Mouse (Mus musculus): ENCODE results near the gene Atox1. TPM values are rescaled to one million over a fixed set of nuclear protein-coding genes. Genes with fewer than 3 reads are reported as not detected.
A peak's percentile ranks its signal among the peaks of the same experiment; 100 is the strongest.

The Atox1 gene
- total and polyA plus RNA-seq, 3 experiments: 258 to 365 TPM; not detected in 1

DNA sequence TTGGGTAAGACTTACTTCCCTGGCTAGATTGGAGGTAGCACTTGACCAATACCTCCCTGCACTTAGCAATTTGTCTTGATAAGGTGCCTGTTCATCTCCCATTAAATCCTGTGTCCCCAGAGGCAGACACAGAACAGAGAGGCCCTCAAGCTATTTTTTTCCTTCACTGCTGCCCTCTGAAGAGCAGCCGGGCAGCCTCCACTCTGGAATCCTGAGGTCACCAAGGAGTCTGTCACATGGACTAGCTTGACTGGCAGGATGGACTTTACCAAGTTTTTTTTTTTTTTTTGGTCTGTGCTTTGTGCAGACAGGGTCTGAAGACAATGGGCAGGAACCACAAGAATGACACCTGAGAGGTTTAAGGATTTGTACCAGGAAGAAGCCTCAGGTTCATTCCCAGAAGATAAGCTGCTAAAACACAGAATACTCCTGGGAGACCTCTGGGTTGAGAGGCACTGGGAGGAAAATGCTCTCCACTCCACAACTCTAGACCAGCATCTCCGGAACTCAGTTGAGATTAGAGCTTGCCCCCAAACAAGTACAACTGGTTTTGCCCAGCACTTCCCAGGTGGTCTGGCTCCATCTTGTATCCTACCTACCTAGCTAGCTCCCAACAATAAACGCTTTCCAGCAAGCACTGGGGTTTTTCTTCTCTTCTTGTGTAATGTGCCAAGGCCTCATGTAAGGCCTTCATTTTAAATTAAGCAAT is 1.0 kb downstream of the Atox1 start:
- H3K4me3 ChIP-seq (ENCODE audit: control insufficient read depth in 1 of 2, insufficient read depth in 1 of 2, low read depth in 2 of 2, low read length in 2 of 2): peak overlapping the region; percentile 75 to 87
- no peaks in the 10 kb centered on the region for H3K27me3 ChIP-seq (ENCODE audit: control insufficient read depth in 1 of 2, insufficient read depth in 2 of 2, low read length in 2 of 2)
- peaks cover 0 to 21% of the 10 kb centered on the region in 2 experiments; a peak in 2 of 4 replicates for H3K4me1 ChIP-seq (ENCODE audit: control insufficient read depth in 1 of 2, insufficient read depth in 2 of 2, low read length in 2 of 2)
- peak overlapping the region; percentile 70 for H3K9ac ChIP-seq (ENCODE audit: control insufficient read depth, low read depth, low read length, poor library complexity, severe bottlenecking)
- no peak for DNase-seq (ENCODE audit: low read depth, low spot score)
- H3K36me3 ChIP-seq (ENCODE audit: control insufficient read depth in 1 of 2, insufficient read depth in 2 of 2, low read length in 2 of 2): peaks cover 0 to 15% of the 10 kb centered on the region in 2 experiments; a peak in 3 of 4 replicates
- TF ChIP-seq ZKSCAN1 (IDR thresholded peaks at IDR 0.05; ENCODE audit: low read depth, low read length) (no peak), MYB (IDR thresholded peaks at IDR 0.05; ENCODE audit: low read depth, low read length) (no peak), TBP (IDR thresholded peaks at IDR 0.05; ENCODE audit: low read depth, low read length) (no peak), POLR2A (IDR thresholded peaks at IDR 0.05; ENCODE audit: control insufficient read depth in 1 of 2, insufficient read depth in 1 of 2, low read depth in 1 of 2, low read length in 2 of 2, poor library complexity in 1 of 2) (0 out of 4 replicates have a peak, but pooled peaks of 1 of the 2 experiments have one; percentile 35), MAX (IDR thresholded peaks at IDR 0.05; ENCODE audit: low read length) (no peak), RCOR1 (IDR thresholded peaks at IDR 0.05; ENCODE audit: low read depth, low read length) (no peak)
- peaks cover 26% of the 10 kb centered on the region for H3K79me2 ChIP-seq (ENCODE audit: control insufficient read depth, insufficient read depth, low read length, poor library complexity)
- no peaks in the 10 kb centered on the region for H3K9me3 ChIP-seq (replicated peaks; ENCODE audit: insufficient read depth, low read length)
- H3K27ac ChIP-seq (ENCODE audit: control insufficient read depth, low read depth, low read length): peak overlapping the region; percentile 14

DNA sequence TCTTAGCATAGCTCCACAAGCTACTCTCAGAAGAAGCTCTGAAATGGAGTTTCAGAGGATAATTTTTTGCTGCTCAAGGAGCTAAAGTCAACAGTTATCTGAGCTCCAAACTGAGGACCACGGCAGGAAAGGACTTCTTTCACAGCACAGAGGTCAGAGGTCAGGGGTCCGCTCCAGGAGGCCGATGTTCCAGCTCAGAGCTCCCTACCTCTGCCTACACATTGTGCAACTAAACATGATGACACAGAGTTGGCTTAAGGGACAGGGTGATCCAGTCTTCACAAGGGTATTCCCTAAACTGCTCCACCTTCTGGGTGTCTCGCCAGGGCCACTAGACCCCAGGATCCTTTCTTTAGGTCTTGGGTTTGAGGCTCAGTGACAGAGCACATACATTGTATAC is 2.5 kb downstream of the Atox1 start:
- H3K4me1 ChIP-seq (ENCODE audit: control insufficient read depth in 1 of 2, insufficient read depth in 2 of 2, low read length in 2 of 2): peaks cover 0 to 21% of the 10 kb centered on the region in 2 experiments; a peak in 2 of 4 replicates
- no peak for DNase-seq (ENCODE audit: low read depth, low spot score)
- TF ChIP-seq ELF1 (IDR thresholded peaks at IDR 0.05; ENCODE audit: low read depth, low read length): no peak
- no peak overlapping the region for H3K9ac ChIP-seq (ENCODE audit: control insufficient read depth, low read depth, low read length, poor library complexity, severe bottlenecking)
- no peak overlapping the region for H3K4me3 ChIP-seq (ENCODE audit: control insufficient read depth in 1 of 2, insufficient read depth in 1 of 2, low read depth in 2 of 2, low read length in 2 of 2)
- H3K27me3 ChIP-seq (ENCODE audit: control insufficient read depth in 1 of 2, insufficient read depth in 2 of 2, low read length in 2 of 2): no peaks in the 10 kb centered on the region
- H3K36me3 ChIP-seq (ENCODE audit: control insufficient read depth in 1 of 2, insufficient read depth in 2 of 2, low read length in 2 of 2): peaks cover 0 to 15% of the 10 kb centered on the region in 2 experiments; a peak in 3 of 4 replicates
- H3K79me2 ChIP-seq (ENCODE audit: control insufficient read depth, insufficient read depth, low read length, poor library complexity): peaks cover 26% of the 10 kb centered on the region
- H3K27ac ChIP-seq (ENCODE audit: control insufficient read depth, low read depth, low read length): no peak overlapping the region
- no peaks in the 10 kb centered on the region for H3K9me3 ChIP-seq (replicated peaks; ENCODE audit: insufficient read depth, low read length)

DNA sequence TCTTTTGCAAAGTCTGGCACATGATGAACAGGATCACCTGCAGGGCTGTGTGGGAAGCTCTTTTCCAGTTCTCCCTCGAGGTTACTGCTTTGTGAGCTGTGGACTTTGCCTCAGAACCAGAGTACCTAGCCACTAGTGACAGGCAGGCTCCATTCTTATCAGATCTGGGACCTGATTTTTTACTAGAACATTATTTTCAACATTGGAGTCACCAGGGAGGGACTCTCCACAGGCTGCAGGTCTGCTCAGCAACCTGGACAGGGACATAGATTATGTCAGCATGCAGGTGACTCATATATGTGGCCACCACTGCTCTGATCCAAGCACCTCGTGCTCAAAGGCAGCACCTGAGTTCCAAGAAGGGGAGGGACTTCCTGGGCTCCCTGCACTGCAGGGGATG is 5.9 kb downstream of the Atox1 start:
- no peak for TF ChIP-seq MYB (IDR thresholded peaks at IDR 0.05; ENCODE audit: low read depth, low read length)
- no peak for TF ChIP-seq JUND (IDR thresholded peaks at IDR 0.05; ENCODE audit: low read depth, low read length)
- TF ChIP-seq ELF1 (IDR thresholded peaks at IDR 0.05; ENCODE audit: low read depth, low read length): no peak
- TF ChIP-seq CHD1 (IDR thresholded peaks at IDR 0.05; ENCODE audit: low read depth, low read length): no peak
- TF ChIP-seq ZNF384 (IDR thresholded peaks at IDR 0.05; ENCODE audit: low read depth, low read length): no peak
- no peak for TF ChIP-seq GABPA (IDR thresholded peaks at IDR 0.05; ENCODE audit: low read depth, low read length)
- no peak for TF ChIP-seq SIN3A (IDR thresholded peaks at IDR 0.05; ENCODE audit: low read length)
- no peak for TF ChIP-seq HCFC1 (IDR thresholded peaks at IDR 0.05; ENCODE audit: low read depth, low read length)
- no peak for TF ChIP-seq SMC3 (IDR thresholded peaks at IDR 0.05; ENCODE audit: low read depth, low read length)
- TF ChIP-seq EP300 (IDR thresholded peaks at IDR 0.05; ENCODE audit: low read depth in 1 of 2, low read length in 2 of 2): no peak
- no peak for TF ChIP-seq ZMIZ1 (IDR thresholded peaks at IDR 0.05; ENCODE audit: low read depth, low read length)
- TF ChIP-seq USF1 (IDR thresholded peaks at IDR 0.05; ENCODE audit: low read depth, low read length): no peak
- no peak for TF ChIP-seq TBP (IDR thresholded peaks at IDR 0.05; ENCODE audit: low read depth, low read length)
- TF ChIP-seq UBTF (IDR thresholded peaks at IDR 0.05; ENCODE audit: borderline replicate concordance, insufficient read depth, low read depth, low read length): no peak
- no peak for TF ChIP-seq NELFE (IDR thresholded peaks at IDR 0.05; ENCODE audit: low read depth, low read length)
- no peaks in the 10 kb centered on the region for H3K27me3 ChIP-seq (ENCODE audit: control insufficient read depth in 1 of 2, insufficient read depth in 2 of 2, low read length in 2 of 2)

More for the DNA sequence above, 5.9 kb downstream of the Atox1 start:
- H3K9me3 ChIP-seq (replicated peaks; ENCODE audit: insufficient read depth, low read length): no peaks in the 10 kb centered on the region
- peaks cover 19% of the 10 kb centered on the region for H3K79me2 ChIP-seq (ENCODE audit: control insufficient read depth, insufficient read depth, low read length, poor library complexity)
- H3K4me1 ChIP-seq (ENCODE audit: control insufficient read depth in 1 of 2, insufficient read depth in 2 of 2, low read length in 2 of 2): peaks cover 0 to 11% of the 10 kb centered on the region in 2 experiments; a peak in 2 of 4 replicates
- H3K9ac ChIP-seq (ENCODE audit: control insufficient read depth, low read depth, low read length, poor library complexity, severe bottlenecking): no peak overlapping the region
- DNase-seq (ENCODE audit: low read depth, low spot score): no peak
- no peak overlapping the region for H3K4me3 ChIP-seq (ENCODE audit: control insufficient read depth in 1 of 2, insufficient read depth in 1 of 2, low read depth in 2 of 2, low read length in 2 of 2)
- H3K36me3 ChIP-seq (ENCODE audit: control insufficient read depth in 1 of 2, insufficient read depth in 2 of 2, low read length in 2 of 2): peaks cover 0 to 11% of the 10 kb centered on the region in 2 experiments
- H3K27ac ChIP-seq (ENCODE audit: control insufficient read depth, low read depth, low read length): no peak overlapping the region

Data from MEL (cell line).